Mouse (Mus musculus) layer of hippocampus, adult 9-10 months (tissue): Measurements from ENCODE around the gene Col4a4.

Experiments used
- DNase-seq: peaks from one replicate; pipeline ENCODE4 v3.0.0; 2022; ENCODE audit warnings: low spot score

Gene Col4a4

GRCm38 (mm10) chr1:82475821-82476220, 110.8 kb downstream of the Col4a4 start:
- DNase-seq, result no peak

GRCm38 (mm10) chr1:82475254-82475653, 111.4 kb downstream of the Col4a4 start:
- DNase-seq, result no peak

- no peak for DNase-seq
Measured at GRCm38 (mm10) chr1:82474461-82474961, 112.1 kb downstream of the Col4a4 start.

- no peak for DNase-seq
Measured at GRCm38 (mm10) chr1:82473467-82473866, 113.2 kb downstream of the Col4a4 start.

GRCm38 (mm10) chr1:82470516-82471225, 116.0 kb downstream of the Col4a4 start:
- DNase-seq, result no peak

DNA sequence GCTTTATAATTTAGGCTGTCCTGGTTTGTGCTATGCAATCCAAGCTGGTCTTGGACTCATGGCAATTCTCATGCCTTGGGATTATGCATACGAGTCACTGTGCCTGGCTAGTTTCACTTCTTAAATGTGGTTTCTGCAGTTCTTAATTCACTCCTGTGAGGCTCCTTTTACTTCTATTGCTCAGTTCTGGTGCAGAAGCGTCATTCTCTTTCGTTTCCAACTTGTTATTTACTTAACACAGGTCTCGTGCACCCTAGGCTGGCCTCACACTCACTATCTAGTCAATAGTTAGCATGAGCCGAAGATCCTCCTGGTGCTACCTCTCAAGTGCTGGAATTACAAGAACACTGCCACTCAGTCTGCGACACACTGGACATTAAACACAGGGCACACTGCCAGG, 117.8 kb downstream of the Col4a4 start:
- no peak for DNase-seq

- no peak for DNase-seq
Measured at GRCm38 (mm10) chr1:82465321-82465853, 121.3 kb downstream of the Col4a4 start.

DNA sequence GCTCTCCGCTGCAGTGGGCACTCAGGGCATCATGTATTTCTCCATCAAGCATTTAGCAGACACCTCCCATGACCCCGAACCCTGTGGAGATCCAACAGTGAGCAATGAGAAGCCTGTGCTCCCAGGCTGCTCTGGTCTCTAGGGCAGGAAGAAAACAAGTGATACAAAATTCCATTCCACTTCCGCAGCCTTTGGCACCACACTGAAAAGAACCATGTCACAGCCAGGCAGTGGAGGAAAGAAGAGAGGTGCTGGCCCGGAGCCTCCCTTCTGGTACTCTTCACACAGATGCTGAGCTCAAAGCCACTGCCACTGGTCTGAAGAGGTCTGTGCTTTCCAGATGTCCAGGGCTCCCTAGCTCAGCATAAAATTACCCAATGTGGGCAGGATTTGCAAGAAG, 125.6 kb downstream of the Col4a4 start:
- no peak for DNase-seq

- DNase-seq, result no peak
Measured at GRCm38 (mm10) chr1:82459926-82460325, 126.7 kb downstream of the Col4a4 start.

- no peak for DNase-seq
Measured at GRCm38 (mm10) chr1:82459350-82459749, 127.3 kb downstream of the Col4a4 start.

DNA sequence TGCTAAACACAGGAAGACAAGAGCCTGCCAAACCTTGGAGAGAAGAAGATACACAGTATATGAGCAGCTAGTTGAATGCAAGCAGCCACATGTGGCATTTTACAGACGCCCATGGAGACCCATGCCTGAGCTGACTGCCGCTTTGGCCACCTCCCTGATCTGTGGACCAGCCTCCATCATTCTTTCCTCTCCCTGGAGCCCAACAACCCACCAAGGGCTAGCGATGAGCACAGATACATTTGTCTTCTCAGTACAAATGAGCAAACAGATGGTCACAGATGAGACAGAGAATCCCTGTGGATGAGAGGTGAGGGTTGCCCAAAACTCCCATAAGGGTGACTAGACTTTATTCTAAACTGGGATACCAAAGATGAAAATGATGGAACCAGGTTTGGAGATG, 132.6 kb downstream of the Col4a4 start:
- no peak for DNase-seq

DNA sequence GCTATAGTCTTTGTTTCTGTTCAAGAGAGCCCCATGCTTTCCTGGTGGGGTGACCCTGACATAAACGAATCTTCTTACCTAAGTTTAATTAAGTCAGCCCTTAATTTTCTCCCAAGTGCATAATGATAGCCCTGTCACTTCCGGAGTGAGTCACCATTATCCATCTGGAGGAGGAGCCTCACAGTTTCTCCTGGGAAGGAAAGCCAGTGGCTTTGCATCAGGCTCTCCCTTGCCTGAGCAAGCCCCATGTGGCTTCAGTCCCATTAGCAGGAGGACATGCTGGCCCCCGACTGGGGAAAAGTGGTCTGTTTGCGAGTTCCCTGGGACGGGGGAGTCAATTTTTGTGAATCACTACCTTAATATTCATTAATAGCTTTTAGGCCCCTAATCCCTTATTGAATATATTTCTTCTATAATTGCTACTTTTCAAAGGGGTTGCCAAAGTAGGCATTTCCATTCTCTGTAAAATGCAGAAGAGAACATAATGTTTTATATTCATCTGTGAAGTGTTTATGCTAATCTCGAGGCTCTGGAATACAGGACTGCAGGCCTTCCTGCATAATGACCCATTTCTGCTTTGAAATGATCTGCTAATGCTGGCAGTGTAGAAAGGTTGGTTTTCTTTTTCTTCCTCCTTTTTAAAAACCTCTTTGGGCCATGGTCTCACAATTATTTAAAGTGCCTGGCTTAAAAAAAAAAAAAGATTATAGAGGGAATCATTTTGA, 134.6 kb downstream of the Col4a4 start:
- DNase-seq, result no peak

DNA sequence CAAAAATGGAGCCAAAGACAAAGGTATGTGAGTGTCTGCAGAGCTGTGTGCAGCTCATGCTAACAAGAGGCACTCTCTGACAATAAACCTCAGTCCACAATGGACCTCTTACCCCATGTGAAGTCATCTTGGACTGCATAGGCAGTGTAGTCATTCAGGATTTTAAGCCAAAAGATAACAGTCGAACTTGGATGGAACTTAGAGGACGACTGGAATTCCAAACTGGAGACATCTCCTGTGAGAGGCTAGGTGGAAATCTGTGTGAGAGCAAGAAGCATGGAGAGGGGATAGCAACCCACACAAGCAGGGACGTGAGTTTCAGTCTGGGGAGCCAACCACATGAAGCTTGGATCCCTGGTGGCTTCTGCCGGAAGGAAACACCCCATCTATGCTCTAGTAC, 136.8 kb downstream of the Col4a4 start:
- DNase-seq, result no peak

GRCm38 (mm10) chr1:82446049-82446448, 140.6 kb downstream of the Col4a4 start:
- DNase-seq, result no peak

DNA sequence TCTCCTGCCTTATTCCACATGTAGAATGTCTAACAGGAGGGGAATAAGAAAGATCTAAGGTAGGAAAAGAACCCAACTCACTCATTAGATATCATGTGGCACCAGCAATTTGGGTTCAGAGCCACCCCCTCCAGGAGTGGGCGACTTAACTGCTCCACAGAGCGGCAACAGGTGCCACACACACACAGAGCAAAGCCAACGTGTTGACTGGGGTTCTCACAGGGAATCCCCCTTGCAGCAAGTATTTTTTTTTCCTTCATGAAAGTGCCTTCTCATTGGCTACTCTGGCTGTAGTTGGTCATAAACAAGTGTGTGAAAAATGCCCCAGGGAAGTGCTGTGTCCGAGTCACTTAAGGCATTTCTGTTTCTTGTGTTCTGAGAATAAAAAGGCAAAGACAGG, 143.1 kb downstream of the Col4a4 start:
- no peak for DNase-seq

DNA sequence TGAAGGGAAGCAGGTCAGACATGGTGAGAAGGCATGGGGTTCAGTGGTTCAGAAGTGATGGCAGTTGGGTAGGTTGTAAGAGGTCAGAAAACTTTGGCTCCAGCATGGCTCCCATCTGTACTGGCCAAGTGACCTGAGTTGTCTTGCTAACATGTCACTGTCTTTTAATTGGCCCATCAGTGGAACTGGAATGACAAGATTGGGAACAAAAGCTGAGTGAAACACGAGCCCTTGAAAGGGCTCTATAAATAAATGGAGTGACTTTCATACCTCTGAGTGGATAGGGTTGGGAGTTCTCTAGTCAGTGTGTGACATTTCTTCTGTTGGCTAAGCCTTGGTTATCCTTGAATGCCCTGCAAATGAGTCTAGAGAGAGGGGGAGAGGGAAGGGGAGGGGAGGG, 146.5 kb downstream of the Col4a4 start:
- DNase-seq, result no peak

- no peak for DNase-seq
Measured at GRCm38 (mm10) chr1:82437273-82437672, 149.4 kb downstream of the Col4a4 start.

- no peak for DNase-seq
Measured at GRCm38 (mm10) chr1:82433649-82434005, 153.0 kb downstream of the Col4a4 start.

GRCm38 (mm10) chr1:82432919-82433648, 153.6 kb downstream of the Col4a4 start:
- DNase-seq, result peak; percentile 55

DNA sequence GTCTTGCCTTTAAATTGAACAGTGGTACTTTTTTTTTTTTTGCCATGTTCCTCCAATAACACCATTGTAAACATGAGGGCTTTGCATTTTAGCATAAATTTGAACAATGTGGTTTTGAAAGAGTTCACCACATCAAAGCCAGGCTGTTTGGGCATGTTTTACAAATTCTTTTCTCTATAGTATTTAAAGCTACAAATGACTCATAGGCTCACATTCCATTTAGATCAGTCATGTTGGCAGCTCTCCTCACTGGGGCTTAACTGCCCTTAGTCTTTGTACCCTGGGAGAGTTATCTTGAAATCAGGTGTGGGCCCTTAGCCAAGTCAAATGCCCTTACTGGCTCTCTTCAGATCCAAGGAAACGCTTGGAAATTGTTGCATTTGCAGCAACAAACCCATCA, 157.6 kb downstream of the Col4a4 start:
- no peak for DNase-seq

DNA sequence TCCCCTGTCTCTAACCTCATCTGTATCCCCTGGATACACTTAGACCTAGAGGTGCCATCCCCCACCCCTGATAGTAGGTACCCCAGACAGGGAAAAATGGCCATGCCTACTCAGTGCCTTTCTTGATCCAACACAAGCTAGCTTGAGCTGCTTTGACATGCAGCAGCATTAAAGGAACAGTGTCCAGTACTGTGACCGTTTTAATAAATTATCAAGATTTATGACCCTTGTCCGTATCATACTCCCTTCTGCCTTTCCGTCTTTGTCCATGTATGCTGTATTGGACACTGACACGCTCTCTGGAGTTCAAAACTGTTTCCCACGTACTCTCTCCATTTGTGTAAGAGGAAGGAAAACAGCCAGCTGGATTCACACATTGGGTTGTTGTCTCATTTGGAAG, 158.9 kb downstream of the Col4a4 start:
- no peak for DNase-seq

DNA sequence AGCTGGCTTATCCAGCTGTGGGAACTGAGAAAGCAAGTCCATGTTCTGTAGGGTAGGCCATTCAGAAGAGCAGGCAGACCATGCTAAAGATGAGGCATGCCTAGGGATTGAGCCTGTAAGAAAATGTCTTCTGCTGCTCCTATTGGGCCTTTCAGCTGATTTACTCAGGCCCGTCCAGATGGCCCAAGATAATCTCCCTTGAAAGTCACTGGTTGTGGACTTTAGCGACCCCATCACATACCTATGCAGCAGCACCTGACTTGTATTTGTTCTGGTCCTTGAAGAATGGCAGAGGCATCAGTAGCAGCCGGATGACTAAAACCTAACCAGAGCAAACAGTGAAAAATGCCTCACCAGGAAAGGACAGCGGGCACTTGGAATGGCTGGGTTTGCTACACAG, 171.0 kb downstream of the Col4a4 start:
- DNase-seq, result no peak
